Mouse (Mus musculus): ENCODE results near the gene Ppp2r5b.

Gene Ppp2r5b

DNA sequence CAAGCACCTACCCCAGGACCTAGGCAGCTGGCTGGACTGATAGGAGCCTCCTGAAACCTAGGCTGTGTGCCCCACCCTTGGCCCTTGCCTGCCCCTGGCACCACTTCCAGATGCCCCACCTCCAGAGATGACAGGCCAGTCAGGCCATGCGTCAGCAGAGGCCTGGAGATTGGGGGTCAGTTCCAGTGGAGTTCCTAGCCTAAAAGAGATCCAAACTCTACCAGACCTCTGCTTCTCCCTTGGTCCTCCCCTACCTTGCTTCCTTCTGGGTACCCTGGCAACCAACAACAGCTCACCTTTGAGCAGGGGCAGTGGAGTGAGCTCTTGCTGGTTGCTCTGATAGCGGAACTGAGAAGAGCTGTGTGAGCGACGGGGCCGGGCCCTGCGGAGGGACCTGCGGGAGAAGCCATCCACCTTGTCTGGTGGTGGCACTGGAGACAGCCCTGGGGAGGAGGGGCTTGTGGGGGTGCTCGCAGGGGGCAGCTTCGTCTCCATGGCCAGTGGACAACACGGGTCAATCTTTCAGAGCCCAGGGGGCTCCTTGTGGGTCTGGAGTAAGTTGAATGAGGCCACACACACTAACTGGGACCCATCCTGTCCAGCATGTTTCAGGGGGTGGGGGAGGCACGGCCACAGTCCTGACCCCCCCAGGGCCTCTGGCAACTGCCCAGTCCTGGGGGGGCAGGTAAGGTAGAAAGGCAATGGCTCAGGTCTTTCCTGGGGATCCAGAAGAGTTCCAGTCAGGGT is 1.2 kb downstream of the Ppp2r5b start:
- peak; percentile 35 to 58 for DNase-seq

DNA sequence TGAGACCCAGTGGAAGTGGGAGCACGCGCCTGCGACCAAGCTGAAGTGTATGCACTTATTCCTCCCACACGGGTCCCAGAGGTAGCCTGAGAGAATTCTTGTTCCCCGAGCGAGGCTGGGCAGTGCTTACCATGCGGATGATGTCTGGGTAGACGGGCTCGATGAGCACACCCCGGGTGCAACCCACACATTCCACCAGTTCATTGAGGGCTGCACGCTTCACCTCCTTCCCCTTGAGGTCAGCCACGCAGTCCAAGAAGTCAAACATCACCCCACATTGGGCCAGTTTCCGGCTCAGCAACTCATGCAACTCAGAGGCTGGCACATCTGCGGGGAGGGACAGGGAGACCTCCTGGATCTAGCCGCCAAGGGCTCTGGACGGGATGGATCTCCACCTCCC is 2.0 kb downstream of the Ppp2r5b start:
- DNase-seq = peak; percentile 16 to 23

DNA sequence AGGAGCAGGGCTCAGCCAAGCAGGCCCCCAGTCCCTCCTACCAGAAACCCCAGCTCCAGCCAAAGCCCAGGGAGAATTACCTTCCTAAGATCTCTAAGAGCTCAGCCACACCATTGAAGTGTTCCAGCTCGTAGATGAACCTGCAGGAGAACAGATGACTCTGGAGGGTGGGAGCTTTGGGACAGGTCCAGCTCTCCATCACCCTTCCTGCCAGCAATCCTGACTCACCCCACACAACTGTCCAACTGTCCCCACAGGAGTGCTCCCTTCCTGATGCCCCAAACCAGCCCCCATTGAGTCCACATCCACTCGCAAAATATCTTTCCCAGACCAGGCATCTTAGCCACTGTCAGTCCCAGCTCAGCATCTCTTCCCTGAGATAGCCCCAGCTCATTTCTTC is 4.6 kb downstream of the Ppp2r5b start:
- peak; percentile 34 to 51 for DNase-seq

DNA sequence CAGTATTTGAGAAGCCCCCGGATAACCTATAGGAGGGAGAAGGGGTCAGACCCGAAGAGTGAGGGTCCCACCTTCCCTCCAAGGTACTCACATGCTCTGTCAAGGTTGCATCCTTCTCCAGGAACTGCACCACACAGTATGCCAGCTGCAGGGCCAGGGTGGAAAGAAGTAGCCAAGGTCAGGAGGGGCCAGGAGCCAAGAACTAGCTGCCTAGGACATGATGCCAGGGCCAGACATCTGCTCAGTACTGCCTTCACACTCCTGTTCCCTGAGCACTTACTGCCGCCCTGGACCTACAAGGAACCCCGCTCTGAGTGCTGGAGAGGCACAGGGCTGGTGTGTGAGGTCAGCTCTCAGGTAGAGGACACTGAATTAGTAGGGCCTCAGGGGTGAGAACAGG is 5.3 kb downstream of the Ppp2r5b start:
- DNase-seq = peak; percentile 56 to 67

DNA sequence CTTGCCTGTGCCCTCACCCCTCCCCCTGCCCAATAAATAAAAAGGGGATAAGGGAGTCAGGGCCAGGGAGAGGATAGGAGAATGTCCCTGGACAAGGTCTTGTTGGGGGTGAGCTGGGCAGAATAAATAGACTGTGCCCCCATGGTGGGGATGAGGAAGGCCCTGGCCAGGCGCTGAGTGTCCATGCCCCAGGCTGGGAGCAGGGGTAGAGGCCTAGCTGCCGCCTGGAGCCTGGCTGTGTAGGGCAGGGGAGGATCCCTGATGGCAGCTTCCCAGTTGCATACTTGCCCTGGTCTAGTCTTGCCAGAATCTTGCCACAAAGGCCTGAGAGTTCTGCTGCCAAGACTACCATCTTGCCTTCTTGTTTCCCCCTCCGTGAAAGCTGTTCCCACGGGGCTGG is 7.8 kb downstream of the Ppp2r5b start:
- peak in 1 of 2 experiments; percentile 24 for DNase-seq

DNA sequence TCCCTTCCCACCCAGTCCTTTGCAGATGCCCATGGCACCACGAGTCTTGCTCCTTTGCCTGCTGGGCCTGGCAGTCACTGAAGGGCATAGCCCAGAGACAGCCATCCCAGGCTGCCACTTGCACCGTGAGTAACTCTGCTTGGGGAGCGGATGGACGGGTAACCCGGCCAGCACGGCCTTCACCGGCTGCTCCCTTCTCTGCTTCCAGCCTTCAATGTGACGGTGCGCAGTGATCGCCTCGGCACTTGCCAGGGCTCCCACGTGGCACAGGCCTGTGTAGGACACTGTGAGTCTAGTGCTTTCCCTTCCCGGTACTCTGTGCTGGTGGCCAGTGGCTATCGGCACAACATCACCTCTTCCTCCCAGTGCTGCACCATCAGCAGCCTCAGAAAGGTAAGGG is 8.9 kb downstream of the Ppp2r5b start:
- peak; percentile 33 to 53 for DNase-seq

DNA sequence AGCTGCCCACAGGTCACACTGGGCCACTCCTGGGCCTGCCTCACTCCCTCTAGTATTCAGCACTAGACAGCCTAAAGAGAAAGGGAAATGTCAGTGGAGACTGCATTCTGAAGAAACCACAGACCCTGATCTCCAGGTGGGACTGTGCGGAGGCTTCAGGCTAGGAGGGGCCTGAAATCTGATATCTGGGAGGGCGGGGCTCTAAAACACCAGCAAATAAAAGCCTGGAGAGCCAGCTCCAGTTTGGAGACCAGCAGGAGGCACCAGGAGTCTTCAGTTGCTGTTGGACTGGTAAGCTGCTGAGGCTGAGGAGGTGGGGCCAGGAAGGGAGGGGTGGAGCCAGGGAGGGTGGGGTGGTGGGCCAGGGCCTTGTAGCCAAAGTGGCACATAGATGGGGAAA is 9.5 kb downstream of the Ppp2r5b start, which contains the start of gene Gpha2:
TSS of gene Gpha2 (plus strand) at position 246 of the 400 bp plus-strand sequence.
- peak in 1 of 2 experiments; percentile 14 for DNase-seq

DNA sequence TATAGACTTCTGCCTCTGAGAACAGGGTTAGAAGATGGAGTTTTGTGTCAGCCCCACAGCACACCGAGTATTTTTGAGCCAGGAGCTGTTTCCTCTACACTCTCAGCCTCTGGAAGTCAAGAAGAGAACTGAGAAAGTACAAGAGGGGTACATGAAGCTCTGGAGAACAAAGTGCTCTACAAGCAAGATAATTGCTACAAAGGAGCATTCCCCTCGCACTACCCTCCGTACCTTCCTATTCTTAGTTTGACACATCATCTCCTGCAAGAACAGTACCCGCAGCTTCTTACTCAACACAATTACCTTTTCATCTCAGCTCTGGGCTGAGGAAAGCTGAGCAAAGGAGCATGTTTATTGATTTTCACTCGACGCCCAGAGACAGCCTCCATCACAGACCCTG is 17.1 kb downstream of the Ppp2r5b start:
- DNase-seq = no peak

DNA sequence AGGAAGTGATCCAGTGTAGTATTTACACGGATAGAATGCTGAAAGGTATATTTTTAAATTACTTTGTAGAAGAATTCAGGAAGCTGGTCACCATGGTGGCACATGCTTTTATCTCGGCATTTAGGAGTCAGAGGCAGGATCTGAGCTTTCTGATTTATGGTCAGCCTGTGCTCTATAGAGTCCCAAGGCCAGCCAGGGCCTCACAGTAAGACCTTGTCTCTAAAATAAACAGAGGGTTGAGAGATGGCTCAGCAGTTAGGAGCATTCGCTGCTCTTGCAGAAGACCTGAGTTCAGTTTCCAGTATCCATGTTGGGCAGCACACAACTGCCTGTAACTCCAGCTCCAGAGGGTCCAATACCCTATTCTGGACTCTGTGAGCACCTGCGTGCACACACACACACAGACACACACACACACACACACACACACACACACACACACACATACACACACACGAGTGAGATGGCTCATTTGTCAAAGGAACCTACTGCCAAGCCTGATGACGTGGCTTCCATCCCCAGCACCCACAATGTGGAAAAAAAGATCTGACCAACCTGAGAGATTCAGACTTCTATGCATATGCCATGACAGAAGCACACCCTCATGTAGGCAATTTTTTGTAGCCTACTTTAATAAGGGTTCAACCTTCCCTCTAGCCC is 19.5 kb downstream of the Ppp2r5b start:
- DNase-seq = no peak

DNA sequence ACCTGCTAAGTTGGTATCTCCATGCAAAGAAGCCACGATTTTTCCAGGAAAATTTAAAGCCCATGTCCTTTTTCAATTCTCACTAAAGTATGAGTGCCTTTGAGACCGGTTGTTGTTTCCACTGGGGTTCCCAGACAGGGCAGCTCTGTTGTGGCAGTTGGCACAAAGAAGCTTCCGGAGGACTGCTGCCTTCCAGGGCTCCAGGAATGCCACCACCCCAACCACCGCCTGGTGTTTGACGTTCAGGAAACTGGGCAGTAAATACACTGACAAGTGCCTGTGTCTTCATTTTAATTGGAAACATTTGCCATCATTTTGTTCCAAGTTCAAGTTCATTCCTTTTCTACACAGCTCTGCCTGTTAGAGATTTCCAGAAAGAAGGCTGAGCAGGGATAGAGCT is 29.0 kb downstream of the Ppp2r5b start:
- no peak for DNase-seq

DNA sequence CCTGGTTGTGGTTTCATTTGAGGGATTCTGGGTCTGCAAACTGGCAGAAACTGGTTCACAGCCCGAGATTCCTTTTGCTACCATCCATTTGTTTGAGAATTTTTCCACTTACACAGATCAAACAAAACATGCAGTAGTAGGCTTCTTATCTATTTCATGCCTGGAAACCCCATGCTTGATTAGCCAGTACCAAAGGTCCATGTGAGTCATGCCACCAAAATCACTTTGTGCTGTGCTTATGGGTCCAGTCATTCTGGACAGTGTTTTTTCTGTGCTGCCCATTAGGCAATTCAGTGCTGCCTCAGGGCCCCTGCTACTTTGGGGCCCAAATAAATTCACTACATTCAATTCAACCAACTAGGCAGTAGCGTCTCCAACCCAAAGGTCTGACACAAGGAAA is 31.4 kb downstream of the Ppp2r5b start:
- no peak for DNase-seq

DNA sequence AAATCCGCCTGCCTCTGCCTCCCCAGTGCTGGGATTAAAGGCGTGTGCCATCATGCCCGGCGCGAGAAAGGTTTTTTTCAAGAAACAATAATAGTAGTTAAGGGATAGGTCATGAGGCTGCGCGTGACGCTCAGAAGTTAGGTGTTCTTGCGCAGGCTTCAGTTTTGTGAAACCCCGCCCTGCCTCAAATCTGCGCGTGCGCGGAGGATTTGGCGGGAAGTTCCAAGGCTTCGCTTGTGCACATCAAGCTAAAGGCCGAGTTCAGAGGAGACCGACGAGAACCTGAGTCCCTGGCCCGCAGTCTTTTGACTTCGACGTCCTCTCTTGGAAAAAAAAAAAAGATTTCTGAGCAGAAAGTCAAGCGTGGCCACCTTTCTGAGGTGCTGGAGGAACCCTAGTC is 51.5 kb downstream of the Ppp2r5b start, which contains the start of gene Majin:
TSS of gene Majin (plus strand) at position 258 of the 400 bp plus-strand sequence.
- no peak for DNase-seq

DNA sequence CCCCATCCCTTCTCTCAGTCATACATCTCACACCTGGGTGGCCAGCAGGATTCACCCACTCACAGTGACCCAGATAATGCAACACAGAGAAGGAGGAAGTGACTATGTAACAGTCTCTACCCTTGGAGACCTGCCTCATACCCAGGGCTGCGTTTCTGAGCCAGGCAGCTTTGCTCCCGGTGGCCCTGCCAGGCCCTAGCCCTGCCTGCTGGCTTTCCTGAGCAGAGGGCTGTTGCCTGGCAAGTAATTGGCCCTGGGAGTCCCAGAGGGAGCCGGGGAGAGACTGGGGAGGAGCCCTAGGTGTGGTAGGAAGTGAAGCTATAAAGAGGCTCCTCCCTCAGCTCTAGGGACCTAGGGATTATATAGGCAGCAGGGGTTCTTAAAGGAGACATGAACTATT is 53.1 kb downstream of the Ppp2r5b start:
- peak; percentile 78 to 79 for DNase-seq

DNA sequence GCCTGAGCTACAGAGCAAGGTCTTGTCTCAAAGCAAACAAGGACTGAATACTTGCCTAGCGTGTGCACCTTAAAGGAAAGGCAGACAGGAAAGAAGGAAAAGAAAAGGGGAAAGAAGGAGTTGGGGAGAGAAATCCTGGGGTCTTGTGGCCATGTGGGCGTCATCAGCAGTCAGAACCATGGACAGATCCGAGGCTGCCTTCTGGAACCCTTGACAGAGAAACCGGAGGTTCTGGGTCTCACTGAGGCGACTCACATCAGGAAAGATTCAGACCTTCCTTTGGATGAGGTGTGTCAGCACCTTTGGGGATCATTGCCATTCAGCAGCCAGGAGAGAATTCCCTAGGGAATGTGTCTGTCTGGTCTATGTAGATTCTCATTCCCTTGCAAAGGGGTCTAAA is 54.0 kb downstream of the Ppp2r5b start:
- DNase-seq = no peak

DNA sequence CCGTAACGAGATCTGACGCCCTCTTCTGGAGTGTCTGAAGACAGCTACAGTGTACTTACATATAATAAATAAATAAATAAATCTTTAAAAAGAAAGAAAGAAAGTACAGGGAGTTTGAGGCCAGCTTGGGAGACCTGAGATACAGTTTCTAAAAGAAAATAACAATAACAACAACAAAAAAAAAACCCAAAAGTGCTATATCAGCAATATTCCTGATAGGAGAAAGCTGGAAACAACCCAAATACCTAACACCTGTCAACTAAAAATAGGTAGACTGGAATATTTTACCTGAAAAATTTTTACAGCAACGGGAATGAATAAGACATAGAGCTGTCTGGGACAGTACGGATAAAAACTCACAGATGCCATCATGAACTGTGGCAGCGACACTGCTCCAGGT is 56.9 kb downstream of the Ppp2r5b start:
- DNase-seq = no peak
